Mouse (Mus musculus): ENCODE data around the gene Ngrn.

DNA sequence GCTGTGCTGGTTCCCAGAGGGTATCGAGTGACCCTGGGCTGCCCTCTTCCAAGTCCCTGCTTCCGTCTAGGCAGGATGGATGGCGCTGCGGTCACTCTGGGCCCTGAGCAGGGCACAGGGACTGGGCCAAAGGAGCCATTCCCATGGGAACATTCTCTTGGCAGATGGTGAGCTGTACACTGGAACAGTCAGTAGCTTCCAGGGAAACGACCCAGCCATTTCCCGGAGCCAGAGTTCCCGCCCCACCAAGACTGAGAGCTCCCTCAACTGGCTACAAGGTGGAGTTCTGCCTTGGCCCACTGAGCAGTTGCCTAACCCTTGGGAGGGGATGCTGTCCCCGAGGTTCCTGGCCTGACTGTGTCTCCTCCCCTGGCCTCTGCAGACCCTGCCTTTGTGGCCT is 44.4 kb upstream of the Ngrn start:
- TF ChIP-seq POLR2A (IDR thresholded peaks at IDR 0.05; ENCODE audit: borderline replicate concordance, control insufficient read depth, low read depth, low read length) (no peak), CTCF (IDR thresholded peaks at IDR 0.05; ENCODE audit: control insufficient read depth, insufficient read depth, low read length) (no peak)
